Mouse (Mus musculus) cerebellum, postnatal 14 days (tissue): Measurements from ENCODE around the gene Gatd1.
"Not testable (repeated sequence)": the region's sequence is repeated elsewhere in the genome, so short reads cannot be mapped to it uniquely, and the experiment has no call there.

Experiments used
- DNase-seq, 2 experiments: peaks; one replicate each; pipeline ENCODE4 v3.0.0; 2021; ENCODE audit warnings: mixed read lengths in 2 of 2

Gene Gatd1

DNA sequence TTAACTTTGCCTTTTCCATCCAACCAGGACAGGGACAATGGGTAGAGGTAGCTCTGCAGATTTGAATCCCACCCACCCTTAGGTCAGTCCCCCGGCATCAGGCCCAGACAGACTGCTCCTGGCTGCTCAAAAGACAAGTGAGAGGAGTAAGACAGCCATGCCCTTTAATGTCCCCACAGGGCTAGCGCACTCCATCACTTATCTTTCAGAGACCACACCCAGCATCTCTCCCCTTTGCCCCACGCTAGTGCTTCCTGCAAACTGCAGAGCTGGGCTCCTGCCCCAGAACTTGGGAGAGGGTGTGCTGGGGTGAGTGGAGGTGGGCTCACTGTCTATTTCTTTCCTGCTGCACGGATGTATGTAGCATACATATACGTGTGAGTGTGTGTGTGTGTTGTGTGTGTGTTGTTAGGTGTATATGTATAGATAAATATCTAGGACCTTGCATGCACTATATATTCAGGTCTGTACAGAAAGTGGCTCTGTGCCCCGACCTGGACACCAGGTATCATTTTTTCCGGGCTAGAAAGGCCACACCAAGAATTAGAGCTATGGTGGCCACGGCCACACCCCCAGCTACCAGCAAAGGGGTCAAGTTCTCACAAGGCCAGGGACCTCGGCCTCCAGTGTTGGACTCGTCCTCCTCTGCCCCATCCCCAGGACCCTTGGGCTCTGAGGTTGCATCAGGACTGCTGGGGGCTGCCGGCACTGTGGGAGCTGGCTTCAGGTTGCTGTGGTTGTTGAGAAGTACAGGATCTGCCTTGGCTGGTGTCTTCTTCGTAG is 13.2 kb upstream of the Gatd1 start:
- no peak for DNase-seq

DNA sequence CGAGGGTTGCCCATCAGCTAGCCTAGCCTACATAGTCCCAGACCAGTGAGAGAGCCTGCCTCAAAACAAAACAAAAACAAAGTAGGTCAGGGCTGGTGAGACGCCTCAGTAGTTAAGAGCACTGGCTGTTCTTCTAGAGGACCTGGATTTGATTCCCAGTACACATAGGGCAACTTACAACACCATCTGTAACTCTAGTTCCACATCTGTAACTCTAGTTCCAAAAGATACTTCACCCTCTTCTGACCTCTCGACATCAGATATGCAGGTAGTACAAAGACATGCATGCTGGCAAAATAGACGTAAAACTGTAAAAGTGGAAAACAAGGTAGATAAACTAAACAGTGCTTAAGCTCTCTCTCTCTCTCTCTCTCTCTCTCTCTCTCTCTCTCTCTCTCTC is 9.9 kb upstream of the Gatd1 start:
- no peak for DNase-seq

DNA sequence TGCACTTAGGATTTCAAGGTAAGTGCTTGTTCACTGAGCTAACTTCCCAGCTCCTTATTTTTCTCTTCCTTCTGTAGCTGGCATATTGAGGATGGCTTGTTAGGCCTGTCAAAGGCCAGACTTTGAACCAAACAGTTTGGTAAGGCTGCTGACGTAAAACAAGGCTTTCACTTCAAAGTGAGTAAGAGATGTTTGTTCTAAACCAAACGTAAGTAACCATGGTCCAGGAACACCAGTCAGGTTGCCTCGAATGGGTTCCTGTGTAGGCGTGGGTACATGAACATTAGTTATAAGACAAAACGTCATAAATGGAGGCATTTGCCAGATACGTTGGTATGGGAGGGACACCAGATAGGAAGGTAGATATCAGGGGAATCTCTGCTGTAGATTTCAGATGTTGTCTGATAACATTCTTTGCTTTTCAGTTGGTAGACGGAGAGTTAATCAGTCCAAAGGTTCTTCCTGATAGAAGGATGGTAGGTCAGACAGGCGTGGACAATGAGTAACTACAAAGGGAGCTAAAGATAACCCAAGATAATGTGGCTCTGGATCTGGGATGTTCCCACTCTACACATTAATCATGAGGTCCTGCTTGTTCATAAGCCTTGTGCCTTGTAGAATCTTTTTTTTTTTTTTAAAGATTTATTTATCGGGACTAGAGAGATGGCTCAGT is 6.2 kb upstream of the Gatd1 start:
- DNase-seq, result no peak

- peak; percentile 61 to 73 for DNase-seq
Observed at GRCm38 (mm10) chr7:141418970-141419369, 5.0 kb upstream of the Gatd1 start.

DNA sequence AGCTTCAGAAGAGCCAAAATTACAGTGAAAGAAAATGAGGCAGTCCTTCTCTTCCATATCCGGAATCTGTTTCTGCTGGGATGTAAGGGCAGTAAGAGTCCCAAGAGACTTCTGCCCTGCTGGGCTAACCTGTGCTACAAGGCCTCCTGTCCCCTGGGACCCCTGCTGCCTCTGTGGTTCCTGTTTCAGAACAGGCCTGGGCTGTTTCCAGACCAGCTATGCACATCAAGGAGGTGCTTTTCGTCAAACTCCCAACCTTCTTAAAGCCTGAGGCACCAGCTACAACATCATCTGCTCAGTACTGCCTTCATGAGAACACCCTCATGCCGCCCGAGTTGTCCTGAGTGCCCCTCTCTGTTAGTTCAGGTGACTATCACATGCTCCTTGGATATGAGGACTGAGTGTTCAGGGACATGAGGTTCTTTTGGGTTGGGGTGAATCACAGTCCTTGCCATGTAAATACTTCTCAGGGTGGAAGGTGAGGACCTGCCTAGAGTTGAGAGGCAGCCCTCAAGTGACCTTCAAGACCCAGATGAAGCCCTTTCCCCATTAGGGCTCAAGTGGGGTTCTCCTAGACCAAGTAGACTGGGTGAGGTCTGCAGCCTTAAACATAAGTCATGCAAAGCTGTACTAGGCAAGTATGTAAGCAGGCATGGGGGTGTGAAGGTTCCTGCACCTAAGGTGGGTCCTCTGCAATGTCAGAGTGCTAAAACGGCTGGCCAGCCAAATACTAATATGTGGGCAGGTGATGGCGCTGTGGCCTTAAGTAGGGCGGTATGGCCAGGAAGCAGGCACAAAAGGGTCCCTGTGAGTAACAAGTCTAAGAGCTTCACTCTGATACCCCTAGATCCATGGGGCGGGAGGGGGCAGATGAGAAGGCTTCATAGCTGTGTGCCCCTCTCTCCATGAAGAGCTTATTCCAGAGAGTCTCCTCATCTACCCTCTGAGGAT is 4.1 kb upstream of the Gatd1 start:
- DNase-seq, result peak in 1 of 2 experiments; percentile 54

GRCm38 (mm10) chr7:141416144-141416841 is 2.4 kb upstream of the Gatd1 start:
- no peak for DNase-seq

- DNase-seq, result no peak
Observed at GRCm38 (mm10) chr7:141413331-141413730, 605 bp downstream of the Gatd1 start.

- no peak for DNase-seq
Observed at GRCm38 (mm10) chr7:141411667-141412066, 2.3 kb downstream of the Gatd1 start.

DNA sequence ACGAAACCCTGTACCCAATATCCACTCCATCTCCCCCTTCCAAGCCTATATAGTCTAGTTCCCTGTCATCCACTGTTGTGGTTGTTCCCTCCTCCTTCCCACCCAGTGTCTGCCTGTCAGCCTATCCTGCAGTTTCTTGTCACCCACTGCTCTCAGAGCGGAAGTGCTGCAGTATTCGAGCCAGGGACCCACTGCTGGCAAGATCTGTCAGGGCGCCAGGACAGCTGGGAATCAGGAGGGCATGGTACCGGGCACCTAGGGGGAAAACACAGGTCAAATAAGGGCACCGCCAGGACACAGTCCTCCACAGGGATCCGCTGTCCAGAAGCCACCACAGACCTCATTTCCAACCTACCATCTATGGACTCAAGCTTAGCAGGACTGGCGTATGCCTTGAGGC is 3.3 kb downstream of the Gatd1 start:
- no peak for DNase-seq

DNA sequence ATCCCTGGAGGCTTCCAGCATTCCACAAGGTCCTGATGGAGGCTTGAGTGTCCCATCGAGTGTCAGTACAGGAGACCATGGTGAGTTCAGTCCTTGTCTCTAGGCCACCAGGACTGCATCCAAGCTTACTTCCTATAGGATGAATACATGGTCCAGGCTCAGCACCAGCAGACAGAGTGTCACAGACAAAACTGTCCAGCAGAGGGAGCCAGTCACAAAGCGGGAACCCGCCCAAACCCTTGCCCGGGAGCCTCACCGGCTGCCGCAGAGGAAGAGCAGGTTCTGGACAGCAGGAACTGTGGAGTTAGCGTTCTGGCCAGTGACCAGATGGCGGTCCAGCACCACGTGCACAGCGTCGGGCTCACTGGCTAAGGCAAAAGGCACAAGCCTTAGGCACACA is 5.1 kb downstream of the Gatd1 start:
- DNase-seq, result peak; percentile 98

DNA sequence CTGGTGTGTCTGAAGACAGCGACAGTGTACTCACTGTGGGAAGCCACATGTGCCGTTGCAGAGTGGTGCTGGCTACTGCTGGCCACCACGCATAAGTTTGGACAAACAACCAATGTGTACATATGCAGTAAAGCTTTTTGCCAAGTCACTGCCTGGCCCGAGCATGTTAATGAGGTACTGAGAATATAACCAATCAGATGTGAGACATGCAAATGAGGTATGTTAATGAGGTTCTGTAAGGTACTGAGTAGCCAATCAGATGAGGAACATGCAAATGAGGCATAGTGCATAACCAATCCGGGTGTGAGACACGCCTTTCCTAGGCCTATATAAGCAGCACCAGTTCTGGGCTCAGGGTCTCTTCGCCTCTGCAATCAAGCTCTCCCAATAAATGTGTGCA is 6.3 kb downstream of the Gatd1 start:
- DNase-seq, result not testable (repeated sequence)

DNA sequence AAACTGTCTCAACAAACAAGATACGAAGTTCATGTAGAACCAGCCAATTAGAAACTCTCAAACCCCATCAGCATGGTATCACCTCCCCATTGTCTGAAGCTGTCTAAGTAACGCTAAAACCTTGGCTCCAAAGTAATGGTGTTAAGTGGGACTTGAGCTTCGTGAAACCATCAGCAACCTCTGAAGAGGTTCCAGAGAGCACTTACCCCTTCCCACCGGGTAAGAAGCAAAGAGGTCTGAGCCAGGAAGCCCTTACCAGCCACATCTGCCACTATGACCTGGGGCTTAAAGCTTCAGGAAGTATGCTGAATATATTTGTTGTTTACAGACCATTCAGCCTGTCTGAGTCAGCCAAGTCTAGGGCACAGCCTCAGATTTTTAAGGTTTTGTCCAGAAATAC is 8.5 kb downstream of the Gatd1 start:
- DNase-seq, result no peak

DNA sequence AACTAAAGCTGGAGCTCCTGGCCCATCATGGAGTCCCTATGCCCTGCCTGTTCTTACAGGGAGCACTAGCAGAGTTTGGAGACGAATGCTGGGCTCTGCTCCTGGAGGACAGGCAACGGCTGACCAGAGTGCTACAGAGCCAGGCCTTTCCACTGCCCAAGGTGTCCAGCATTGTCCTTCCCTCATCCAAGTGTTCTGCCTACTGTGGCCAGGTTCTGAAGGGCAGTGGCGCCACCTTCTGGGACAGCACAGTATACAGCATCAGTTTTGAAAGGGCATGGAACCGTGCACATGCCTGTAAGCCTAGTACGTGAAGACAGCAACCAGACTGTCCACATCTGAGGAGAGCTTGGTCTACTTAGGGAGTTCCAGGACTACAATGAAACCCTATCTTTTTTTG is 10.6 kb downstream of the Gatd1 start:
- peak; percentile 60 to 76 for DNase-seq

DNA sequence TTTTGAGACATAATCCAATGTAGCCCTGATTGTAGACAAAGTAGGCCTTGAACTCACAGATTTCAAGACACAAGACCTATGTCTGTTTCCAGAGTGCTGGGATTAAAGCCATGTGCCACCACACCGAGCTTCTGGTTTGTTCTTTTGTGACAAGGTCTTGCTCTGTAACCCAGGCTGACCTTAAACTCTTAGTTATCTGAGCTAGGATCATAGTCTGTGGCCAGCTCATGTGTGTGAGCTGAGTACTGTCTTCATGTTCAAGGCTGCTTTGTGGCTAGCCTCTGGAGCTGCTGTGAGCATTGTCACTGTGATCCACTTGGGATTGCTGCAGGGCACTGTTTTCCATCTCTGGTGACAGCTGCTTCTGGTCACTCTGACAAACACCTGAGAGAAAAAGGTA is 18.6 kb downstream of the Gatd1 start:
- DNase-seq, result no peak

DNA sequence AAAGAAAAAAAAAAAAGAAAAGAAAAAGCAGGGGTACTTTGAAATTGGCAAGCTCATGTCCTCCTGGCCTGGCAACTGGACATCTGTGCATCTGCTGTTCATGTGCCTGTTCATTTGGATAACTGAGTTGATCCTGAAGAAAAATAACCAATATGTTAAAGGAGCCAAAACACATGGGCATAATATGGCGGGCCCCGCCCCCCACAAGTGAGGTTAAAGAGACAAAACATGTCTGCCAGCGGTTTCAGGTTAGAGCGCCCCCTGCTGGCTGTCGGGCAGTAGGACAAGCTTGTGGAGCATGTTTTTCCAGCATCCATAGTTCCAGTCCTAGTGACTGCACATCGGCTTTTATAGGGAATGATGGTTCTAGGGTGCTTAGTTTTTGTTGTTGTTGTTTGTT is 19.2 kb downstream of the Gatd1 start:
- DNase-seq, result peak; percentile 77 to 88

GRCm38 (mm10) chr7:141394158-141394557 is 19.8 kb downstream of the Gatd1 start:
- no peak for DNase-seq

DNA sequence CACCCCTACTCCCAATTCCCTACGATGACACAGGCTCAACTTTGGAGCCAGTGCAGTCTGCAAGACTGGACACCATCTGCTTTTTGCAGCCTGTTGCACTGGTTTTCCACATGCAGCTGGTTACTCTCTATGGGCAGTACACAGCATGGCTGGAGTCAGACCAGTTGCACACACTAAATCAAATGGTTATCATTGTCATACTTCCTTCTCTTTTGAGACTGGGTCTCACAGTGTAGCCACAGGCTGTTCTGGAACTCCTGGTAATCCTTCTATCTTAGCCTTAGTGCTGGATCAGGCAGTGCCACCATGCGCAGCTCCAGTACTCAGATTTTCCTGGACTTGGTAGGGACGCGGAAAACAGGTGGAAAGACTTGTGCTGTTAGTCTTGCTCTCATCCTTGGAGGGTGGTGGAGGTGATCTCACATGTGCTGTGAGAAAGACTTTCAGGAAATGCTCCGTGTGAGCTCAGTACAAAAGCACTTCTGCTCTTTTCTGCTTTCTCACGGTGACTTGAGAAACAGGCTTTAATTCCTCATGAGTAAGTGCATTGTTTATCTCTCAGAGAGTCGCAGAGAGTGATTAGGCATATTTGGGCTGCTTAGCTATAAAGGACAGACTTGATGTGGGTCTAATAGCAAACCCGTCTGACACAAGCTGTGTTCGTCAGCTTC is 21.2 kb downstream of the Gatd1 start:
- DNase-seq, result no peak

GRCm38 (mm10) chr7:141391625-141392551 is 22.0 kb downstream of the Gatd1 start, which contains the start of gene Taldo1:
Taldo1 (plus strand) TSS chr7:141392199.
- peak; percentile 96 to 97 for DNase-seq

DNA sequence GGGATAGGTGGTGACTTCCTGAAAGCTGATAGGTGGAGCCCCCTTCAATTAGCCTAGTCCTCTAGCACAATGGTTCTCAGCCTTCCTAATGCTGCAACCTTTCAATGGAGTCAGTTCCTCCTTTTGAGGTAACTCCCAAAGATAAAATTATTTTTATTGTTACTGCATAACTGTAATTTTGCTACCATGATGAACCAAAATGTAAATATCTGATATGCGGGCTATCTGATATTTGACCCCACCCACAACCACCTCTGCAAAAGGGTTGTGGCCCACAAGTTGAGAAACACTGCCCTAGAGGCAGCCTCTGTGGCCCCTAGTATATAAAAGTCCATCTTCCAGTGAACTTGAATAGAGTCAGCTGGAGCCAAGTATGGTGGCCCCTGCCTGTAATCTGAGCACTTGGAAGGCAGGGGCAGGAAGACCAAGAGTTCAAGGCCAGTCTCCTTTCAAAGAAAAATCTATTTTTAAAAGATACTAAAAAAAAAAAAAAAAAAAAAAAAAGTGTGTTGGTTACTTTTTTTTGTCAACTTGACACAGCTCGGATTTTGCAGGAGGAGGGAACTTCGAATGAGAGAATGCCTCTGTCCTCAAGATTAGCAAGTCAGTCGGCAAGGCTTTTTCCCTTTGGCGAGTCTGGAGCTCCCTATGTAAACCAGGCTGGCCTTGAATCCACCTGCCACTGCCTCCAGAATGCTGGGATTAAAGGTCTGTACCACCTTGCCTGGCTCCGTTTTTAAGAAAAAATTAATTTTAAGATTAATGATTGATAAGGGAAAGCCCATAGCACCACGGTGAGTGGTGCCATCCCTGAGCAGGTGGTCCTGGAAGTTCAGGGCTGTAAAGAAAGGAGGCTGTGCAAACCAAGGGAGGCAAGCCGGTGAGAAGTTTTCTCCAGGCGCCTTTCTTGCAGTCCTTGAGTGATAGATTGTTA is 23.3 kb downstream of the Gatd1 start:
- DNase-seq, result no peak
